Mouse (Mus musculus): ENCODE measurements around the gene 1700014D04Rik.
"Not testable (repeated sequence)": the region's sequence is repeated elsewhere in the genome, so short reads cannot be mapped to it uniquely, and the experiment has no call there.

The 1700014D04Rik gene

GRCm38 (mm10) chr13:59734347-59734746 is 12.2 kb downstream of the 1700014D04Rik start:
- not testable (repeated sequence) for DNase-seq

GRCm38 (mm10) chr13:59733936-59734335 is 12.6 kb downstream of the 1700014D04Rik start:
- DNase-seq: no peak

GRCm38 (mm10) chr13:59731652-59732051 is 14.9 kb downstream of the 1700014D04Rik start, which contains the start of gene Spata31d1d:
TSS of gene Spata31d1d (minus strand) at chr13:59731752.
- DNase-seq: no peak

GRCm38 (mm10) chr13:59728378-59729093 is 18.0 kb downstream of the 1700014D04Rik start:
- DNase-seq: peak; percentile 76

GRCm38 (mm10) chr13:59726139-59726867 is 20.2 kb downstream of the 1700014D04Rik start:
- no peak for DNase-seq

GRCm38 (mm10) chr13:59722089-59722488 is 24.5 kb downstream of the 1700014D04Rik start:
- not testable (repeated sequence) for DNase-seq

- DNase-seq: no peak
These were observed 27.1 kb downstream of the 1700014D04Rik start for GRCm38 (mm10) chr13:59719475-59719874.

GRCm38 (mm10) chr13:59718857-59719440 is 27.6 kb downstream of the 1700014D04Rik start:
- DNase-seq: peak; percentile 8

GRCm38 (mm10) chr13:59713710-59714109 is 32.8 kb downstream of the 1700014D04Rik start:
- no peak for DNase-seq

GRCm38 (mm10) chr13:59711984-59712383 is 34.6 kb downstream of the 1700014D04Rik start, which contains the start of gene Spata31d1b:
TSS of gene Spata31d1b (plus strand) at chr13:59712284.
- DNase-seq: not testable (repeated sequence)

- no peak for DNase-seq
These were observed 36.3 kb downstream of the 1700014D04Rik start, which contains the start of gene Spata31d1a for GRCm38 (mm10) chr13:59710230-59710629. TSS of gene Spata31d1a (minus strand) at chr13:59710330.

GRCm38 (mm10) chr13:59704562-59704961 is 42.0 kb downstream of the 1700014D04Rik start:
- DNase-seq: peak; percentile 34

GRCm38 (mm10) chr13:59703514-59703913 is 43.0 kb downstream of the 1700014D04Rik start:
- no peak for DNase-seq

- DNase-seq: not testable (repeated sequence)
These were observed 46.4 kb downstream of the 1700014D04Rik start for GRCm38 (mm10) chr13:59700137-59700536.

GRCm38 (mm10) chr13:59699131-59699530 is 47.4 kb downstream of the 1700014D04Rik start:
- DNase-seq: no peak

- no peak for DNase-seq
These were observed 50.8 kb downstream of the 1700014D04Rik start for GRCm38 (mm10) chr13:59695781-59696180.

- no peak for DNase-seq
These were observed 52.5 kb downstream of the 1700014D04Rik start, which contains the start of gene 4921517D22Rik for GRCm38 (mm10) chr13:59694008-59694407. TSS of gene 4921517D22Rik (minus strand) at chr13:59694108.

- no peak for DNase-seq
These were observed 55.1 kb downstream of the 1700014D04Rik start for GRCm38 (mm10) chr13:59691478-59691877.

All from kidney, adult 18-20 months (tissue).